Mouse (Mus musculus) MEL (cell line): ENCODE data around the gene Fam210b.

ENCODE experiments used
- CTCF ChIP-seq, 3 experiments: IDR thresholded peaks in 2 of 3; conservative IDR thresholded peaks in 1 of 3; 2 replicates each; pipeline ENCODE4 v1.5.1; 2011 to 2012; ENCODE audit warnings: low read length in 3 of 3, low read depth in 2 of 3, mild to moderate bottlenecking in 2 of 3, improper control_type of control experiment in 1 of 3, inconsistent platforms in 1 of 3, mixed read lengths in 1 of 3, moderate library complexity in 1 of 3; ENCODE audit not compliant: control insufficient read depth in 1 of 3, insufficient read depth in 1 of 3, poor library complexity in 1 of 3, severe bottlenecking in 1 of 3
- EP300 ChIP-seq, 2 experiments: IDR thresholded peaks; 2 replicates each; pipeline ENCODE4 v1.6.1; 2011; ENCODE audit warnings: improper control_type of control experiment in 2 of 2, low read length in 2 of 2, low read depth in 1 of 2, mild to moderate bottlenecking in 1 of 2
- MAX ChIP-seq: IDR thresholded peaks from 2 replicates; pipeline ENCODE4 v1.6.1; 2011; ENCODE audit warnings: low read length, improper control_type of control experiment
- MYC ChIP-seq: IDR thresholded peaks from 2 replicates; pipeline ENCODE4 v1.6.1; 2011; ENCODE audit warnings: low read depth, mild to moderate bottlenecking, low read length, improper control_type of control experiment, moderate library complexity
- POLR2A ChIP-seq, 2 experiments: IDR thresholded peaks; 2 replicates each; pipeline ENCODE4 v1.6.1; 2011 to 2012; ENCODE audit warnings: low read length in 2 of 2, mild to moderate bottlenecking in 2 of 2, control low read depth in 1 of 2, improper control_type of control experiment in 1 of 2, low read depth in 1 of 2, moderate library complexity in 1 of 2; ENCODE audit not compliant: control insufficient read depth in 1 of 2, insufficient read depth in 1 of 2, poor library complexity in 1 of 2
- SMC3 ChIP-seq: IDR thresholded peaks from 2 replicates; pipeline ENCODE4 v1.6.1; 2011; ENCODE audit warnings: low read depth, low read length, improper control_type of control experiment

GRCm38 (mm10) chr2:172405011-172405410 is 59.6 kb downstream of the Fam210b start:
- TF ChIP-seq SMC3 (no peak), POLR2A (IDR thresholded peaks at IDR 0.05; ENCODE audit: control insufficient read depth in 1 of 2, insufficient read depth in 1 of 2, low read depth in 1 of 2, low read length in 2 of 2, poor library complexity in 1 of 2) (no peak), MYC (no peak), CTCF (IDR thresholded peaks at IDR 0.05 in 2 of 3, conservative IDR thresholded peaks at IDR 0.05 in 1 of 3; ENCODE audit: control insufficient read depth in 1 of 3, insufficient read depth in 1 of 3, low read depth in 2 of 3, low read length in 3 of 3, poor library complexity in 1 of 3, severe bottlenecking in 1 of 3) (no peak), MAX (no peak), EP300 (IDR thresholded peaks at IDR 0.05; ENCODE audit: low read depth in 1 of 2, low read length in 2 of 2) (no peak)
